25 mouse cellular contexts compared by ENCODE assay signal in genomic region chr1:107479909-107480308, GRCm38 (mm10). TPM values are rescaled to one million over a fixed set of nuclear protein-coding genes. Genes with fewer than 3 reads are reported as not detected.
A peak's percentile ranks its signal among the peaks of the same experiment; 100 is the strongest.
DNase-seq lines count a peak whose midpoint lies in the region; ATAC-seq and TF ChIP-seq lines count a peak whose summit lies in the region.
"Had no signal": no experiment of that assay in that cellular context is flagged by ENCODE, and none has a peak within 500 bp of the region (broad histone marks: within the 10 kb centered on the region; RNA-seq: fewer than 3 reads in every experiment).

No protein-coding gene starts in this region.

- H3K4me1 ChIP-seq in midbrain, postnatal 0 days (ENCODE audit: insufficient read depth, low read length): no peaks in the 10 kb centered on the region
- no peaks in the 10 kb centered on the region for H3K4me1 ChIP-seq in midbrain, embryonic 15.5 days
- H3K4me1 ChIP-seq in MEL (ENCODE audit: control insufficient read depth in 1 of 2, insufficient read depth in 2 of 2, low read length in 2 of 2): no peaks in the 10 kb centered on the region
- no peaks in the 10 kb centered on the region for H3K4me1 ChIP-seq in hindbrain, embryonic 10.5 days (replicated peaks)
- H3K4me1 ChIP-seq: embryonic facial prominence, embryonic 10.5 days; embryonic facial prominence, embryonic 12.5 days; forebrain, embryonic 10.5 days; forebrain, embryonic 12.5 days had no signal

- peak; percentile 22; the same call in 1 of the 2 replicates for TF ChIP-seq CTCF in midbrain, postnatal 0 days (IDR thresholded peaks at IDR 0.05)
- peak in 1 of 3 experiments; percentile 58; a peak in 2 of 6 replicates for TF ChIP-seq CTCF in MEL (IDR thresholded peaks at IDR 0.05 in 2 of 3, conservative IDR thresholded peaks at IDR 0.05 in 1 of 3; ENCODE audit: control insufficient read depth in 1 of 3, insufficient read depth in 1 of 3, low read depth in 2 of 3, low read length in 3 of 3, poor library complexity in 1 of 3, severe bottlenecking in 1 of 3)

- no peak overlapping the region for H3K4me3 ChIP-seq in midbrain, postnatal 0 days (ENCODE audit: low read depth, low read length)
- no peak overlapping the region for H3K4me3 ChIP-seq in midbrain, embryonic 15.5 days
- no peak overlapping the region for H3K4me3 ChIP-seq in MEL (ENCODE audit: control insufficient read depth in 1 of 2, insufficient read depth in 1 of 2, low read depth in 2 of 2, low read length in 2 of 2)
- no peak overlapping the region for H3K4me3 ChIP-seq in hindbrain, embryonic 10.5 days
- H3K4me3 ChIP-seq: embryonic facial prominence, embryonic 10.5 days; embryonic facial prominence, embryonic 12.5 days; erythroblast, embryonic 14.5 days; forebrain, embryonic 10.5 days; forebrain, embryonic 12.5 days had no signal

- TF ChIP-seq POLR2A in MEL (IDR thresholded peaks at IDR 0.05; ENCODE audit: control insufficient read depth in 1 of 2, insufficient read depth in 1 of 2, low read depth in 1 of 2, low read length in 2 of 2, poor library complexity in 1 of 2): no peak

- no peak overlapping the region for H3K4me2 ChIP-seq in midbrain, postnatal 0 days (ENCODE audit: low read depth, low read length, poor library complexity, severe bottlenecking)
- no peak overlapping the region for H3K4me2 ChIP-seq in midbrain, embryonic 15.5 days
- H3K4me2 ChIP-seq: embryonic facial prominence, embryonic 12.5 days; forebrain, embryonic 12.5 days had no signal

- no peaks in the 10 kb centered on the region for H3K27me3 ChIP-seq in midbrain, postnatal 0 days (ENCODE audit: insufficient read depth, low read length)
- no peaks in the 10 kb centered on the region for H3K27me3 ChIP-seq in midbrain, embryonic 15.5 days (replicated peaks)
- H3K27me3 ChIP-seq in MEL (ENCODE audit: control insufficient read depth in 1 of 2, insufficient read depth in 2 of 2, low read length in 2 of 2): peaks cover 0 to 5% of the 10 kb centered on the region in 2 experiments; a peak in 2 of 4 replicates
- H3K27me3 ChIP-seq in splenic B cell, adult 2 months (ENCODE audit: control insufficient read depth, insufficient read depth, low read length, poor library complexity, severe bottlenecking): no peaks in the 10 kb centered on the region
- H3K27me3 ChIP-seq in hindbrain, embryonic 10.5 days (ENCODE audit: insufficient read depth, poor library complexity, severe bottlenecking): no peaks in the 10 kb centered on the region
- H3K27me3 ChIP-seq: embryonic facial prominence, embryonic 12.5 days; forebrain, embryonic 12.5 days had no signal

- no peaks in the 10 kb centered on the region for H3K79me2 ChIP-seq in MEL (ENCODE audit: control insufficient read depth, insufficient read depth, low read length, poor library complexity)

- TF ChIP-seq RAD21 in MEL (IDR thresholded peaks at IDR 0.05; ENCODE audit: low read depth, low read length): peak; percentile 72

- no peak overlapping the region for H3K27ac ChIP-seq in midbrain, postnatal 0 days (ENCODE audit: low read depth, low read length)
- no peak overlapping the region for H3K27ac ChIP-seq in midbrain, embryonic 15.5 days
- H3K27ac ChIP-seq in MEL (ENCODE audit: control insufficient read depth, low read depth, low read length): no peak overlapping the region
- no peak overlapping the region for H3K27ac ChIP-seq in hindbrain, embryonic 10.5 days
- H3K27ac ChIP-seq: embryonic facial prominence, embryonic 10.5 days; embryonic facial prominence, embryonic 12.5 days; forebrain, embryonic 10.5 days; forebrain, embryonic 12.5 days had no signal

- no peak overlapping the region for H3K9ac ChIP-seq in midbrain, postnatal 0 days (replicated peaks; ENCODE audit: low read length, poor library complexity, severe bottlenecking)
- no peak overlapping the region for H3K9ac ChIP-seq in midbrain, embryonic 15.5 days
- no peak overlapping the region for H3K9ac ChIP-seq in MEL (ENCODE audit: control insufficient read depth, low read depth, low read length, poor library complexity, severe bottlenecking)
- H3K9ac ChIP-seq: embryonic facial prominence, embryonic 12.5 days; forebrain, embryonic 12.5 days had no signal

- no peaks in the 10 kb centered on the region for H3K9me3 ChIP-seq in midbrain, postnatal 0 days (ENCODE audit: low read length)
- H3K9me3 ChIP-seq in midbrain, embryonic 15.5 days: no peaks in the 10 kb centered on the region
- no peaks in the 10 kb centered on the region for H3K9me3 ChIP-seq in MEL (replicated peaks; ENCODE audit: insufficient read depth, low read length)
- H3K9me3 ChIP-seq in hindbrain, embryonic 10.5 days: no peaks in the 10 kb centered on the region
- H3K9me3 ChIP-seq: embryonic facial prominence, embryonic 10.5 days; embryonic facial prominence, embryonic 12.5 days; forebrain, embryonic 10.5 days; forebrain, embryonic 12.5 days had no signal

- no peak for ATAC-seq in midbrain, postnatal 0 days (ENCODE audit: low FRiP score)
- no peak for ATAC-seq in midbrain, embryonic 15.5 days (replicated peaks)
- ATAC-seq: activated CD4-positive, CD25-positive, alpha-beta regulatory T cell, adult 4 months; forebrain, embryonic 14.5 days; forebrain, embryonic 16.5 days had no signal

- no peak for DNase-seq in midbrain, postnatal 0 days (ENCODE audit: low spot score)
- DNase-seq in MEL (ENCODE audit: low read depth, low spot score): no peak
- DNase-seq in splenic B cell, adult 2 months (ENCODE audit: low read depth, low spot score): peak; percentile 47
- DNase-seq in kidney, postnatal 10 days: no peak
- DNase-seq in hindbrain, embryonic 10.5 days (ENCODE audit: low spot score): no peak
- DNase-seq in thymus, adult 18-20 months: no peak
- DNase-seq: adrenal gland, adult 8-10 months; adrenal gland, postnatal 14 days; adrenal gland, postnatal 36 days; cerebellum, adult 11-12 months; cerebellum, adult 2 months; cerebellum, adult 9-10 months; cerebellum, postnatal 10 days; cerebellum, postnatal 25 days had no signal

- no peak for TF ChIP-seq EP300 in MEL (IDR thresholded peaks at IDR 0.05; ENCODE audit: low read depth in 1 of 2, low read length in 2 of 2)

- H3K36me3 ChIP-seq in midbrain, postnatal 0 days (ENCODE audit: insufficient read depth, low read length): no peaks in the 10 kb centered on the region
- no peaks in the 10 kb centered on the region for H3K36me3 ChIP-seq in midbrain, embryonic 15.5 days (replicated peaks)
- peaks cover 0 to 2% of the 10 kb centered on the region in 2 experiments; a peak in 1 of 4 replicates for H3K36me3 ChIP-seq in MEL (ENCODE audit: control insufficient read depth in 1 of 2, insufficient read depth in 2 of 2, low read length in 2 of 2)
- H3K36me3 ChIP-seq in splenic B cell, adult 2 months (ENCODE audit: control insufficient read depth, insufficient read depth, low read length, poor library complexity, severe bottlenecking): no peaks in the 10 kb centered on the region
- H3K36me3 ChIP-seq in hindbrain, embryonic 10.5 days: no peaks in the 10 kb centered on the region
- H3K36me3 ChIP-seq: embryonic facial prominence, embryonic 10.5 days; embryonic facial prominence, embryonic 12.5 days; forebrain, embryonic 10.5 days; forebrain, embryonic 12.5 days; G1E had no signal

TF ChIP-seq in MEL, 35 proteins besides CTCF, POLR2A, EP300 and RAD21:
- peak; percentile 70 for TF ChIP-seq ZC3H11A (IDR thresholded peaks at IDR 0.05; ENCODE audit: low read depth, low read length)
- TF ChIP-seq SMC3 (IDR thresholded peaks at IDR 0.05; ENCODE audit: low read depth, low read length): peak; percentile 79
- no peak for TF ChIP-seq ZKSCAN1 (IDR thresholded peaks at IDR 0.05; ENCODE audit: low read depth, low read length)
TF ChIP-seq in MEL: peak in this region for 2.

RNA-seq across cellular contexts. Expression of gene Serpinb2, which starts 31.3 kb away (rescaled TPM):
- total RNA-seq in midbrain, postnatal 0 days (2014; rRNA removed): 0.22 TPM in 1 of 2 replicates, not detected in the other
- 0.07 and 0.22 TPM in 2 replicates for polyA plus RNA-seq in midbrain, postnatal 0 days (2015; fragmentation: Nextera tagmentation; extraction: Ambion mirVana)
- not detected in 2 replicates for polyA plus RNA-seq in midbrain, embryonic 15.5 days (2015; fragmentation: Nextera tagmentation; extraction: Ambion mirVana)
- not detected in 2 replicates for total RNA-seq in MEL (2012; rRNA removed)
- polyA plus RNA-seq in MEL (2012; ENCODE audit: insufficient read depth in 1 of 2, insufficient read length in 2 of 2, low read depth in 1 of 2, low replicate concordance in 2 of 2, missing spikeins in 1 of 2): not detected
- 0.22 TPM in 1 of 2 replicates, not detected in the other for polyA plus RNA-seq in hindbrain, embryonic 10.5 days (2016; fragmentation: Nextera tagmentation; extraction: Ambion mirVana)
- total RNA-seq: G1E had no signal
- polyA plus RNA-seq: activated CD4-positive, CD25-positive, alpha-beta regulatory T cell, adult 4 months; cortical plate, adult 2 months; forebrain, embryonic 10.5 days had no signal
